Mouse (Mus musculus) G1E-ER4 (cell line): ENCODE data around the gene Itga5. TPM values are rescaled to one million over a fixed set of nuclear protein-coding genes. Genes with fewer than 3 reads are reported as not detected.

Experiments
- GATA1 ChIP-seq: IDR thresholded peaks from one replicate; pipeline ENCODE4 v1.8.0; 2012; ENCODE audit warnings: low read length, inconsistent platforms
- polyA plus RNA-seq: library from polyadenylated mRNA; stranded (reverse); fragments of >175 nt; gene quantifications from 2 replicates; pipeline ENCODE4 v1.2.3, GENCODE M21; 2012

The Itga5 gene
- polyA plus RNA-seq, 1 experiment = not detected

DNA sequence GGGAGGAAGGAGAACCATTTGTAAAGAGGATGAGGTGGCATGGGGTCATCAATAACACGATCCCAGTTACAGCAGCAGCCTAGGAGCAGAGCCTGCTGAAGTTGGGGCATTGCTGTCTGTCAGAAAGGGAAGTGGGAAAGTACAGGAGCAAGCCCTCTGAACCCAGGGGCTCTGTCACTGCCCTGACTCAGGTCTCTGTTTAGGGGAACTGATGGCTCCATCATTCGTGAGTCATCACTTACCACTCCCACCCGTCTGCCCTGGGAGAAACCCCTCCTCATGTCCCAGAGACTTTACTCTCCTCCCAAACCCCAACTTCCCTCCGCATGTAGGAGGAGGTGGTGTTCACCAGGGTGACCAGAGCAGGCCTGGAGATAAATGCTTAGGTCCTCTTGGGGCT lies 3.9 kb upstream of the Itga5 start:
- TF ChIP-seq GATA1 = no peak

DNA sequence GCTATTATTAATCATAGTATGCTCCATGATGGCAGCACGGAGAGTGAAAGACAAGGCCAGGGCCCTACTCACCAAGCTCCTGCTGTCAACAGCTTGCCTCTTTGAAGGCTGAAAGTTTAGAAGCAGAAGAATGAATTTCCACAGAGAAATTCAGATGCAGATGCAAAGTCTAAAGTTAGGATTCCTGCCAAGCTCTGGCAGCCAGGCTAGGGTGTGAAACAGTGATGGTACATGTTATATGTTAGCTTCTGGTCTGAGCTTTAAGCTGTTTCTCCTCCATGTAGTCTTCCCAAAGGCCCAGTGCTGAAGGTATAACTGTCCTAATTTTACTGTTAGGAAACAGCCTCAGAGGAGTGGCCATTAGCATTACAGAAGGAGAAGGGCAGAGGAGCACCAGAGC lies 2.6 kb upstream of the Itga5 start:
- no peak for TF ChIP-seq GATA1

DNA sequence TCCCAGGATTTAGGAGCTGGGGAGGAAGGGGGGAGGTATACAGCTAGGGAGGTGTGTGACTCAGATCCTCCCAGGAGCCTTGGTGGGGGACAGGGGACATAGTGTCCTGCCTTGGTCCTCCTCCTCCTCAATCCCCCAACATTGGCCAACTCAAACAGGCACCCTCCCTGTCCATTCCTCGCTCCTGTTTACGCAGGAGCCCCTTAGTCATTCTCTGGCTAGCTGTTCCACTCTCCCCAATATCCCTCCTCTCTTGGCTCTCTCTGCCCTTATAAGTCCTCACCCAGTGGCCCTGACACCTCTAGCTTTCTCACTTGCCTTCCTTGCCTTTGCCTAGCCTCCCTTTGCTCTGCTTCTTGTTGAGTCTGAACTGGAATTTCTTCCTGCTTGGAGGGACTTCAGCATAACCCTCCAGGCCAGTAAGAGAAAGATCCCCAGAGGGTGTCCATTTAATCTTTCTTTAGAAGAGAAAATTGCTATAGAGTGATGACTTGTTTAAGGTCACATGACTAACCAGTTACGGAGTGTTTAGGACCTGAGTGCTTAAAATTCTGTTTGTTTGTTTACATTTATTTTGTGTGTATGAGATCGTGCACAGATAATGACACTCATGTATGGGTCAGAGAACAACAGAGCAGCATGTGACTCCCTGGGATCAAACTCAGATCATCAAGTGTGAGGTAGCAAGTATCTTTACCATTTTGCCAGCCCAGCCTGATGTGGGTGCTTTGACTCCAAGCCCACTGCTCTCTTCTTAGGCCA lies 1.8 kb upstream of the Itga5 start:
- TF ChIP-seq GATA1 = no peak

DNA sequence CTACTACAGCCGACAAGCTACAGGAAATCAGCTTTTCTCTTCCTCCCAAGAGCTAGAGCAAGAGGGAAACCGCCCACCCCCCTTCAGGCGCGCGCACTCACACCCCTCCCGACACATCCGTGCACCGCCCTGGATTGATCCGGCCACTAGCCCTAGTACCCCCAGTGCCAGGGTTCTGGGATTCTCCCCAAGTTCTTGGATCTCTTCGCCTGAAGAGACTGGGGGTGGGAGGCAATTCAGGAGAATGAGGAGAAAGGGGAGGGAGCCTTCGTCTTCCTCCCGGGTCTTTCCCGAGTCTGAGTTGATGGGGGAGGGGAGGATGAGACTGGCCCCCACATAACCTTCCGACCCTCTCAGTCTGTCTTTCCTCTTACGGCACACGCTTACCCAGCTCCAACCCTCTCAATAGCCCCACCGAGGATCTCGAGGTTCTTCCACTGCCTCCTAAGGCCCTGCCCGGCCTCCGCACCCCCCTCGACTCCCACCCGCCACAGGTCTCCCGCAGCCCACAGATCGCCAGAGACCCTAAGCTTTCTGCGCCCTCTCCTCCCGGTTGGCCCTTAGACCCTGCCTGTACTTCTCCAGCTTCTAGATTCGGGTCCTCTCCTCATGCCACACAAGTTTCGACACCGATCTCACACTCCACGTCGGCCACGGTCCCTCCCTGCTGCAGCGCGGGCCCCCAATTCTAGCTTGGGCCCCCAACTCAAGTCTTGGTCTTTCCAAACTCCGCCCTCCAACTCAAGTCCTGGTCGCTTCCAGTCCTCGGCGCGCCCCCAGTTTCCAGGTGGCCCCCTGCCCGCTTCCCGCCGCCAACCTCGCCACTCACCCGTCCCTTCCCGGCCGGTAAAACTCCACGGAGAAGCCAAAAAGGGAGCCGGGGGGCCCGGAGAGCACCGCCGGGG lies 840 bp downstream of the Itga5 start:
- no peak for TF ChIP-seq GATA1

DNA sequence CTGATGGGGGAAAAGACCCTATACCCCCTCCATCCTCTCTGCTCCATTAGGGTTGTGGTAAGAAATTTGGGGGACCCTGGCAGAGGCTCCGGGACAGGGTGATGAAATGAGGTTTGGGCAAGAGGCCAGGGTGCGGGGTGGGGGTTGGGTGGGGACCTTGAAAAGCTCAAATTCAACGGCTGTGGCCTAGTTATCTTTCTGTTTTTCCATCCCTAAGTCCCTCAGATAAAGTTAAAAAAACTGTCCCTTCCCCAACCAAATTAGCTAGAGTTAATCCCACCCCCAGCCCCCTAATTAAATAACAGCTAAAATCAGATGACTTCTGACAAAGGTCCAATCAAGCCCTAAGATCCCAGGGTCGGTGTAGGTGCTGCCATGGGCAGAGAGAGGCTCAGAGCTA lies 1.8 kb downstream of the Itga5 start:
- TF ChIP-seq GATA1 = no peak

DNA sequence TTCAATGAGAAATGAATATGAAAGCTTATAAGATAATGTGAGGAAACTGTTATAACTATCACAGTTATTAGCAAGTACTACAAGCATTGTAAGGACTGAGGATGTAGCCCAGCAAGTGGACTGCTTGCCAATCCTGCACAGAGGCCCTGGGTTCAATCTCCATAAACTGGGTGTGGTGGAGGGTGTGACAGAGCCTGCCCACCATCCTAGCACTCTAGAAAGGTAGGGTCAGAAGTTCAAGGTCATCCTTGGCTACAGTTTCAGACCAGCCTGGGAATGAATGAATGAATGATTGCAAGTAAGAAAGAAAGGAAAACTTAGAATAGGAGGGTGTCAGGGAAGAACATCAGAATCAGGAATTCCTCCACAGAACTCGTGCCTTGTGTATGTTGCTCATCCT lies 2.8 kb downstream of the Itga5 start:
- TF ChIP-seq GATA1 = no peak

DNA sequence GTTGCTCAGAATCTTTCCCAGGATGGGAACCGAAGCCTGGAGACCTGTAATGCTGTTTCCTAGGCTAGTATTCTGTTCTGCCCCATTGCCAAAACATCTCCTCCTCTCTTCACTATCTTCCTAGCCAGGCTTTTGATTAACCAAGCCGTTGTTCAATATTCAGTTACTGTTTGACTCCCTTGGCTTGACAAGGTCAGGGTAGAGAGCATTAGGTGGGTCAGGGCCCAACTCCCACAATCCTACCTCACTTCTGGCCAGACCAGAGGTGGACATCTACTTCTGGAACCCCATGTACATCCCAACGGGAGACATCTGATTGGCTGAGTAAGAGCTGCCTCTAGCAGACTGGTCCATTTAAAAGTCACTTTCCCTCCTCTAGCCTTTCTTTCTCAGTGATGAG lies 3.6 kb downstream of the Itga5 start:
- TF ChIP-seq GATA1 = no peak

DNA sequence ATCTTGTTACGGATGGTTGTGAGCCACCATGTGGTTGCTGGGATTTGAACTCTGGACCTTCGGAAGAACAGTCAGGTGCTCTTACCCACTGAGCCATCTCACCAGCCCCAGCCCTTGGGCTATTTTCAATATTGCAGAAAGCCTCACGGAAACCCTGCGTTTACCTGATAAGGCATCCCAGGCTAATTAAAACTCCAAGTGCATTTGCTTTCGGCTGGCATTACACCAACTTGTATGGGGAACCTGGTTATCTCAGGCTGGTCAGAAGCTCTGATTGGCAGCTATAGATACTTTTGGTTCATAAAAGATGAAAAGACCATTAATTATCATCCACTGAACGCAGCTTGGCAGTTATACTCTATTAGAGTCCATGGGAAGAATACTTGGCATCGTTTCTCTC lies 4.2 kb downstream of the Itga5 start:
- peak; percentile 37 for TF ChIP-seq GATA1

DNA sequence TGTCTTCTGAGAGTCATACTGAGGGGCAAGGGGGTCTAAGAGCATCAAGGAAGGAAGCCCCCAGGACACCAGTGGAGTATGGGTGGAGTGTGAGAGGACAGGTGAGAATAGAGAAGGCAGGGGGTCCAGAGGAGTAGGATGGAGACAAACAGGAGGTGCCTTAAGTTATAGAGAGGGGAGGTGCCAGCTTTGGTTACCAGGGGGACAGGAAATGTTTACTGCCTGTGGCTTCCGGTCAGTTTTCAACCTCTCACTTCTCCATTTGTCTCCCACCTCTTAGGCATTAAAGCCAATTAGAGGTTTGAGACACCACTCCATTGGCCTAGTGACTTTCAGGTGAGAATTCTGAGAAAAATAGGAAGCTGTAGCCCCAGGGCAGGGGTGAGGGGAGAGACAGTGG lies 5.3 kb downstream of the Itga5 start:
- TF ChIP-seq GATA1 = no peak

DNA sequence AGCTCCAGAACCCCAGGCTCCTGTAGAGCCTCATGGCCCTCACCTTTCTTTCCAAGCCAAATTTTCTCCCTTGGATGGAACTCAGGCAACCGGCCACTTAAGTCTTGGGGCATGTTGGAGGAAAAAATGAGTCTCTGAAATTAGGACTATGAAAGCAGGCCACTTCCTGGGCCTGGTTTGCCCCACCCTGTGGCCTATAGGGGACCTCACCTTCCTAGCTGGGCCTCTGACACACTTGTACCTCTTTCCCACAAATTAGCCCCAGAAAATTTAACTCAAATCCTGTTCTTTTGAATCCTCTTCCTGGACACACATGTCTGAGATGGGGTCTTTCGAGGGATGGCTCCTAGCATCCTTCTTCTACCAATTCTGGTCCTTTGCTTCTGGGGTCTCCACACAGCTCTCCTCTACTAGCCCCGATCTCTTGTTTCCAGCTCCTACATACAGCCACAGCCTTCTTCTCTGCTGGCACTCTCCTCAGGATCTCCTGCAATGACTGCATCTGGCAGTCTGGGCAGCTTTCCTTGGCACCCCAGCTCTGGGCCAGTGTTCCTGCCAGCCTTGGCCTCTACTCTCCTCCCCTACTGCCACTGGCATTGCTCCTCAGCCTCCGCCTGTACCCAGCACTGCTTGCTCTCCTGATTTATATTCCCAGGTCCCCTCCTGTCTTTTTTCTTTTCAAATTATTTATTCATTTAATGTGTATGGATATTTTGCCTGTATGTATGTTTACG lies 6.5 kb downstream of the Itga5 start:
- TF ChIP-seq GATA1 = no peak

DNA sequence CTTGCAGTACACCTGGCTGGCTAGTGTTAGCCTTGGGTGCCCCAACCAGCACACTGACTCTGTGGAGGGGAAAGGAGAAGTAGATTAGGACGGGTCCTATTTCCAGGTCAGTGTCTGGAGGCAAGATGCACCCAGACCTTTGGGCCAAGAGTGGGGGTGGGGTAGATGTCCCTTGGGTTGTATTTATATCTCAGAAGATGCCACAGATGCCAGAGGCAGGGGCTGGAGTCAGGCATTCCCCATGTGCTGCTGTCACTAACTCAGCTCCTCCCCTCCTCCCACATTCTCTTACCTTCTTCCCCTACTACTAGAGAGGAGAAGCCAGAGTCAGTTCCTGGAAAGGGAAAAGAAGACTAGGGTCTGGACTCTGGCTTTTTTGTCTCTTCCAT lies 7.4 kb downstream of the Itga5 start:
- no peak for TF ChIP-seq GATA1

DNA sequence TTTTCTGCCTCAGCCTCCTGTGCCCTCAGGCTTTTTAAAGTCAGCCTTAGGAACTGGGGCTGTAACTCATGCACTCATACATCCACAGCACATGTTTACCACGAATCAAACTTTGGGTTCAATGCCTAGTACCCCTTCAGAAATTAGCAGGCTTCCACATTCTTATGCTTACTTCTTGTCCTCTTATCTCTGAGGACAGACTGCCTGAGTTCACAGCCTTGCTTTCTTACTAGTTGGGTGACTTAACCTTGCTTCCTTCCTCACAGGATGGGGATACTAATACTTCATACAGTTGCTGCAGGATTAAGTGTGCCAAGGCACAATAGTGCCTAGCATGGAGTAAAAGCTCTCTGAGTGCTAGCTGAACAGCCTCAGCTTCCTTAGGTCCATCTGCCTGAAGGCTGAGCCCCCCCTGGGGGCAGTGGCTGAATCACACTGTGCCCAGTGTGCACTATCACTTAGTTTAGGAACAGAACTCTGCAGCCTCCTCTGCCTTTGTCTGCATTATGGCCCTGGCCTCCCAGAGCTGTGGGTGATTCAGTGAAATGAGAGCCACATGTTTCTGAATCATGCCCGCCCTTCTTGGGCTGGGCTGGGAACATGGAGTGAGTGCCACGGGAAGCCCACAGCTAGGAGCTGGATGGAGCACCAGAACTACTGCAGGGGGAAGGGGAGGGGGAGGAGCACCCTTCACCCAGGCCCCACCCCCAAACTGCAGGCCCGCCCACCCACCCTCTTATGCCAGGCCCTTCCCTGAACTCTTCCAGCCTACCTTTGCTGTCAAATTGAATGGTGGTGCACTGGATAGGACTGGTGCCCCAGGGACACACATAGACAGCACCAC lies 8.1 kb downstream of the Itga5 start:
- TF ChIP-seq GATA1 = no peak

DNA sequence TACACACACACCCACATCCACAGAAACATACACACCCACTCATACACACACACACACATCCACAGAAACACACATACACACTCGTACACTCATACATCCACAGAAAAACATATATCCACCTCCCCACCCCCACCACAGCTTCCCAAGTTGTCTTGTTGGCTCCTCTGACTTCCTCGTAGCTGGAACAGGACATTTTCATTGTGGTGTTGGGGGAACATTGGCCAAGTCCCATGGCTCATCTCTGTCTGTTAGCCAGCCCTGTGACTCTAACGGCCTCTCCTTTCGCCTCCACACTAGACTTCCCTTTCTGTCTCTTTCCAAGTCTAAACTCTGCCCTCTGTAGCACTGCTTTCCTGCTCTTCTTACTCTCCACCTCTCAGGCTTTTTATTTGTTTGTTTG lies 8.7 kb downstream of the Itga5 start:
- no peak for TF ChIP-seq GATA1

DNA sequence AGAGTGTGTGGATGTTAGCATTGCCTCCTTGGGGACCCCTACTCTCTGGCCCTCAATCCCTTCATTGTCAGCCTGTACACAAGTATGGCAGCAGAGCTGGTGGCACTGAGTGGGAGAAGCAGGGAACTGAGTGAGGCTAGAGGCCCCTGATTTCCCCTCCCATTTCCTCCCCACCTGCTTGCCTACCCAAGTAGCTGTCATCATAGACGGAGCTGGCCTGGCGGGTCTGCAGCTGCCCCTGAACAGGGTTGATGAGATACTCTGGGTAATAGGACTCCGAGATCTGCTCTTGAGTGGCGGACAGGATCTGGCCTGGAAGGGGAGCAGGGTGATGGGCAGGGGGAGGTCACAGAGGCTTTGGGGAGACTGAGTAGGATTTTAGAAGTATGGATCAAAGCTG lies 10.4 kb downstream of the Itga5 start:
- TF ChIP-seq GATA1 = no peak

DNA sequence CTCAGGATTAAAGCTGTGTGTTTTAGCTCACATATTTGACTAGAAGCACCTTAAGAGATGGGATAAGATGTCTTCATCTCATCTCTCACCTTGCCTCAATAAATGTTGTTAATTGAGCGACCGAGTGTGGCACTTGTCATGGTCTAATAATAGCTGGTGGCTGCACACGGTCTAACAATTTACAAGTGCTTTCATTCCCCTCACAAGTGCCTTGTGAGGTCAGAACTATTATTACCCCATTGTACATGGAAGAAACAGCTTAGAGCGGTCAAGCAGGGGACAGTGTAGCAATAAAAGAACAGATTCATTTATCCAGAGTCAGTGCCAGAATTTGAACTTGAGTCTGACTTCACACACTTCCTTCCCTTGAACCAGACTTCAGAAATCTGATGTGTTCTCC lies 11.1 kb downstream of the Itga5 start:
- no peak for TF ChIP-seq GATA1
